Mouse (Mus musculus) retina, postnatal 7 days (tissue): Measurements from ENCODE around the gene Chrna3.

Experiments
- DNase-seq: peaks from one replicate; pipeline ENCODE4 v3.0.0-alpha.2; 2012; ENCODE audit warnings: low read depth, low spot score

The Chrna3 gene

DNA sequence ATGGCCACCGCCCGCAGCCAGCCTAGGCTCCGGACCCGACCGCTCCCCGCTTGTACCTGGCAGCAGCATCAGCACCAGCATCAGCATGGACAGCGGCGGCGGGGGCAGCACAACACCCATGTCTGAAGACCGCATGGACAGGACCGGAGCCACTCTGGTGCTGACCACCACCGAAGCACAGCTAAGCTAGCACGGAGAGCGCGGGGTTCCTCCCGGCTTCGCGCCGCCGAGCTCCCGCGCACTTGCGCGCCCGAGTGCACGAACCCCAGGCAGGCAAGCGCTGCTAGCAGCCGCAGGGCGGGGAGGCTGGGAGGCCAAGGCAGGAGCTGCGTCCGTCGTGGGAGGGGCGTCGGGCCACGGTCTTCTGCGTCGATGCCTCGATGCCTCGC is at the start of gene Chrna3:
Chrna3 (minus strand) TSS at position 288 of the 389 bp plus-strand sequence.
- no peak for DNase-seq

DNA sequence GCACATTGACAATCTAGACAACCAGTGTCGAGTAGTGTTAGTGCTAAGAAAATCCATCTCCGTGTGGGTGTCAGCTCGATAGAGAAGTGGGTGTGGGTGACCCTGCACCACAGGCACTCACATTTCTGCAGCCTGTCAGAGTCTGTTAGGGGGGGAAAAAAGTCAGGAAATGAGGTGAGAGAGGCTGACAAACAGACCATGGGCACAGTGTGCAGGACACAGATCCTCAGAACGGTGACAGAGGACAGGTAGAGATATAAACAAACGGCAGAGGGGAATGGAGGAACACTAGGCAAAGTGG is 41.6 kb upstream of the Chrna3 start:
- no peak for DNase-seq

DNA sequence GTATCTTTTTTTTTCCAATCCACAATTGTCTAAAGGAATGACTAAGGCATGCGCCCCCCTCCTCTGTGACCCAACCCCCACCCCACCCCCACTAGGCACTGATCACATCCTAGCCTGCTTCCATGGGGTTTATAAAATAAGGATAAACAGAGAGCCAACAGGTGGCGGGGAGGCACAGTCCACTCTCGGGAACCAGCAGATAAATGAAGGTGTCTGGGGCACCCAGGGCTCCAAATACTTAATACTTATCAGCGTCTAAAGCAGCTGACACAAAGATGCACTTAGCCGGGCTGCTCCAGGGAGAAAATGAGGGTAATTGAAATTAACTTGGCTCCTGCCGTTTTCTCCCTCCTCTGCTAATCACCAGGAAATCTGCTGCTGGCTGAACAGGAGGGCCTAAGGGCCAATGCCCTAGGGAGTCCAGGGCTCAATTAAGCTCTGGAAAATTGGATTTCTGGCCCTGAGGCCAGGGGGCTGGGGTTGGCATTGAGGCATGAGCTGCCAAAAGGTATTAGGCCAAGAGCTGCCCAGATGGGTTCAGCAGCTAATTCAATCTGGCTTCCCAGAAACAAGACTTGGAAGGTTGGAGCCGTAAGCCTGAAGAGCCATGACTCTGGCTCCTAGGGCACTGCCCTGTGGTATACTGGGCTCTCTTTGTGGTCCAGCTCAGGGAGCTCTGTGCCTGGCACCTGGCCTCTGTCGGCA is 41.0 kb upstream of the Chrna3 start:
- peak; percentile 84 for DNase-seq

DNA sequence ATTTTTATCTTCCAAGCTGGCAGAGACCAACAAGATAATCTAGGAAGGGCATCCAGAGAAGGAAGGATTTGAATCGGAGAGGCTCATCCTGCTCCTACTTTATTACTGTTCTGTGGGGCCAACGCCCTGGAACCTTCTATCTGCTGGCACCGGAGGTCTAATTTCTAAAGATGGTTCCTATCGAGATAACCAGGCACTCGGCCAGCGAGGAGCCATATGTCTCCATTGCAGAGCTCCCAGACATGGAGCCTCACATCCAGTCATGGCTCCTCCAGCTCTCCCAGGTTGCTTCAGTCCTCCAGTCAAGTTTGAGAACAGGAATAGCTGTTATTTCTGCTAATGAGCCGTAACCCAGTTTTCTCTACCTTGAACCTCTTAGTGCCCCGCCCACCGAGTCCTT is 38.9 kb upstream of the Chrna3 start:
- no peak for DNase-seq

DNA sequence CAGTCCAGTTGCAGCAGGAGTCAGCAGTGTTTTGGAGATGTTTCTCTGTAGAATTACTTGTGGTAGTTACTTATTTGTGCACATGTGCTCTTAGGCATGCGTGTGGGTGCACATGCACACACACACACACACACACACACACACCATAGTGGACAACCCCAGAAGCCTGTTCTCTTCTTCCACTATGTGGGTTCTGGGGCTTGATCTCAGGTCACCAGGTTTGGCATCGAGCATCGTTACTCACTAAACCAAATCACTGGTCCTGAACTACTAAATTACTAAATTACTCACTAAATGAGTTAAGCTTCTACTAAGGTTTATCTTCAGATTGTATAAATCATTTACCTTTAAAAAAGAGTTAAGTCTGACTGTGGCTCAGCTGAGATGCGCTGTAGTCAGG is 31.7 kb upstream of the Chrna3 start:
- DNase-seq, result no peak

DNA sequence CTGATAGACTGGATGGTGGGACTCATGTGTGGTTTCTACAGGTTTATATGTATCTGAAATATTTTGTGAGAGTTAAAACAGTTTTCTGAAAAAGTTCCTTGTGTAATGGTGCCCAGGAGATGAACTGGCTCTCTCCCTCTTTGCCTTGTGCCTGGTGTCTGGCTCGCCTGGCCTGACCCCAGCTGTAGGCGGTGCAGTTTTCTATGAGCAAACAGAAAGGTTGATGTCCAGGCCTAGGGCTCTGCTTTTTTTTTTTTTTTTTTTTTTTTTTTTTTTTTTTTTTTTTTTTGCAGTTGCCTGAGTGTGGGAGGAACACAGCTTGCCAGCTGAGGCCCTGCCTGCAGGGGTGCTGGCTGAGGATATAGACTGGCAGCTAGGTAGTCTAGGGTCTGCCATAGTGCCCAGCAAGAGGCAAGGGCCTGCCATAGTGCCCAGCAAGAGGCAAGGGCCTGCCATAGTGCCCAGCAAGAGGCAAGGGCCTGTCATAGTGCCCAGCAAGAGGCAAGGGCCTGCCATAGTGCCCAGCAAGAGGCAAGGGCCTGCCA is 29.1 kb upstream of the Chrna3 start:
- no peak for DNase-seq

DNA sequence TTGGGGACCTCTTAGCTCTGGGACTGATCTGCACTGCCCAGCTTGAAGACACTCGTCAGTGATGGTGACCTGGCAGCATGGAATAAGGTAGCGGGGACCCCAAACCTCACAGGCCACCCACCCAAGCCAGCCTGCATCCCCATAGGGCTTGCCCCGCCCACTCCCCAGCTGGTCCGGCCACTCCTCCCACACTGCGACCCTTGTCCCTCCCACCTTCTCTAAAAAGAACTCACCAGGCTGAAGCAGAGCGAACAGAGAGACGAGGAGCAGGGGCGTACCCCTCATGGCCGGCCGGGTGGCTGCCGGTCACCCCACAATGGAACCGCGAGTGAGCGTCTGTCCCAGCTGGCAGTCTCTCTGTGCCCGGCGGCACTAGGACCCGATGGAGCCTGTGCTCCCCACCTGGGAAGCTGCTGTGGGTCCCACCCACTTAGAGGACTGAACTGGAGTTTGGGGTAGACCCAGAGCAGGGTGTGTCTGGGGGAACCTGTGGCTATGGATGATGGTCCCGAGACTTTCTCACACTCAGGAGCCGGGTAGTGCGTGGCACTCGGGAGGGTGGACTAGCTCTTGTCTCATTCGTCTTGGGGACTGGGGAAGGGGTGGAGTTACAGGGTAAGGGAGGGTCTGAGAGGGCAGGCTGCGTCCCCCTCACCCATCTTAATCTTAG is 22.0 kb upstream of the Chrna3 start, which contains the start of gene Chrnb4:
Chrnb4 (minus strand) TSS at position 569 of the 670 bp plus-strand sequence.
- DNase-seq, result no peak

DNA sequence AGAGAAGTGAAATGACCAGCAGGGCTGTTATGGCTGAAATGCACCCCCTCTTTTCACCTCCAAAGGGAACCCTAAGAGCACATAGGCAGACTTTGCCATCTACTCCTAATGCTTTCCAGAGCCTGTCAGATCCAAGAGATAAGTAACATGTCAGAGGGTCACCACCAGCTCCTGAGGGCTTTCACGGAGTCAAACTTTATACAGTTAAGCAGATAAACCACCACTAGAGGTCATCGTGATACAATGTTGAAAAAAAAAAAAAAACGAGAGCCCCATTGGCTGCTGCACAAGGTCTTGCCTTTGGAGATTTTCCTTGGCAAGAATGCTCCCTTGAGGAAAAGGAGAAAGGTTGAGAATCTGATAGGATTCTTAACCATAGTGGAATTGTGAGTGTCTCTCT is 20.4 kb upstream of the Chrna3 start:
- DNase-seq, result no peak

DNA sequence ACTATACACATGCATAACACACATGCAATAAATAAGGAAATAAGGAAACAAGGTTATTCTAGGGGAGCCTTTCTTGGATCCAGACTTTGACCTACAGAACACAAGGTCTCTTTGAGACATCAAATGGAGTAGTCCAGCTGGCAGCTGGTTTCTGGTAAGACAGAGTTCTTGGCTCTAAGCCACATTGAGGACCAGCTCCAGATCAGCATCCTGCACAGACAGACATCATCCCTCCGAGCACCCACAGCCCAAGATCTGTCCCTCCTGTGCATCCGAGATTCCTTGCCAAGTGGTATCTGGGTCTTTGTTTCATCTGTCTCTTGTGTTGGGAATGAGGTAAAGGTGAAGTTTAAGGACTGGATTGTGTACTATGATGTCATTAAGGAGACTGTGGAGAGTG is 18.6 kb upstream of the Chrna3 start:
- DNase-seq, result no peak

DNA sequence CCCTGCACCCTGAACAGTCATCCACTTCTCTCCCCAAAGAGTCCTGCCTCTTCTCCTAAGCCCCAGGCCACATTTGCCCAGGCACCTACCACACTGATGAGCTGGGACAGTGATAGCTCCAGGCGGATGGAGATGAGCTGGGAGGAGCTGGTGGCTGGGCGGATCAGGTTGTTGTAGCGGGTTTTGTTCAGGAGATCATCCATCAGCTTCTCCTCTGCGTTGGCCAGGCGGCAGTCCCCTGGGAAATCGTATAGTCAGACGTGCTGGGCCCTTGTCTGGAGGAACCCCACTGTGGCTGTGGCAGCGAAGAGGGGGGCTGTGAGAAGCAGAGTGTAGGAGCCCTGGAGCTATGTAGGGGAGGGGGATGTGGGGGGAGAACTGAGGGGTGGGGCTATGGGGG is 17.3 kb upstream of the Chrna3 start:
- no peak for DNase-seq

DNA sequence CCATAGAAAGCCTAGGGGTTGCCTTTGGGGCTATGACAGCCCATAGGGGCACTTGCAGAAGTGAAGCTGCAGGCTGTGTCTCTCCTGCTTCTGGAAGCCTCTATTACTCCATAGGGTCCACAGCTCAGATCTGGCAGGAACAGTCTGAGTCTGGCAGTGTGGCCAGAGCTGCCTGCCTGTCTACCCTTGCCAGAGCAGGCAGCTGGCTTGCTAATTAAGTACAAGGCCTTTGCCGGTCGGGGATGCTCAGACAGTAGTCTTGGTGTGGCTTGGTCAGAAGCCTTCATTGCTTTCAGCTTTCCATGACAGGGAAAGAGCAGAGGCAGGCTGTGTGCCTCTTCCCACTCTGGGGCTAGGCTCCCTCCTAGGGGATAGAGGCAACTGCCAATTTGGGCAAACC is 15.0 kb upstream of the Chrna3 start:
- DNase-seq, result no peak

DNA sequence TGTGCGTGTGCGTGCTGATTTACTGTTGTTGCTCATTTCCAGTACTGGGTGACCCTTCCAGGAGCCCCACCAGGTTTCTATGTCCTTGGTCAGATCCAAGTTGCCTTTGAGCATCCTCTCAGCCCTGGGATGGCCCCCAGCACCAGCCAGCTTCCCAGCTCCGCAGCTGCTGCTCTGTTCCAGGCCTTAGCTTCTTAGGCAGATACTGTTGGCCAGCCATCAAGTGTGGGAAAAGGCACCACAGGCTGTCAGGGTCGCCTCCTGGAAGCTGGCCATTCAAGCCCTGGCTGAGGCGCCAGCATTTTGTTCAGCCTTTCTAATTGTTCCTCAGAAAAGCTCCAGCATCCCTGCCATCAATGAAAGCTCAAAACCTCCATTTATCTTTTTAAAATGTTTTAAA is 13.6 kb upstream of the Chrna3 start:
- no peak for DNase-seq

DNA sequence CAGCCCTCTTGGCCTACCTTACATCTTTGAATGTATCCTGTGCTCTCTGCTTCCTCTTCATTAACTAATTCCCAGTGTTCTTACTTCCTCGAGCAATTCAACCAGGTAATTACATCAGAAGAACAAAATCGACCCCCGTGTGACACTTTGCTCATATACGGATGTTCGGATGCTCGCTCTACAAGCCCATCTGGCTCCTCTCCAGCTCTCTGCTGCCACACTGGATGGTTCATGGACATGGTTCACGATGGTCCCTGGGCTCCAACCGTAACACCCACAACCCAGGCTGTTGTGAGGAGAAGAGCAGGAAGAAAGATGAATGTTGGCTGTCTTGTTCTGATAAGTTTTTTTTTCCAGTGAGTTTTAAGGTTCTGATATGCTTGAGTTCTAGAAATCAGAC is 12.6 kb upstream of the Chrna3 start:
- no peak for DNase-seq

DNA sequence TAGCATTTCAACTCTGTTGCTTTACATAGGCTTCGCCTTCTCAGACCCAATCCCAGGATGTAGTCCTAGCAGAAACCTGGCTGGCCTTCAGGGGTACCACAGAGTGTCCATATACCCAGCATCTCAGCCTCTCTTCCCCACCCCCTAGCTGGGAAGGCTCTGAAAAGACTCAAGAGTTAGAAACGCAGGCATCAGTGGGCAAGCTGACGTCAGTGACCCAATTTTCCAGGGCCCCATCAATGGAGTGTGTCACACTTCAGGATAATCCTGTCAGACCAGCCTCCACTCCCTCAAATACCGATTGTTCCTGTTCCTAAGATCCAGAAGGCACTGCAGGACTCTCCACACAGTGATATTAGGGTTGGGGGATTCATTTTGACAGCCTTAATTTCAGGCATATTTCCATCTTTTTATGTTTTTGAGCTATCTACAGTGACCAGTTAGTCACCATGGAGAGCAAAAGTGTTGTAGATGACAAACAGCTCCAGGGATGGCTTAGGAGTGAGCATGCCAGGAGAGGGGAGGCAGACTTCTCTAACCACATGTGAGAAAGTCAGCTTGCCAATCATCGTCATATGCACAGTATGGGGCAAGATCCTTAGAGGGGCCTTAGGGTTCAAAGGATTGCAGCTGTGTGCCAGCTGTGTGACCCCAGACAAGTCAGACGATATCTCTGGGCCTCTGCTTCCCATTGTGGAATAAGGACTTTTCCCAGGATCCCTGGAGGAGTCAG is 5.2 kb upstream of the Chrna3 start:
- DNase-seq, result no peak

DNA sequence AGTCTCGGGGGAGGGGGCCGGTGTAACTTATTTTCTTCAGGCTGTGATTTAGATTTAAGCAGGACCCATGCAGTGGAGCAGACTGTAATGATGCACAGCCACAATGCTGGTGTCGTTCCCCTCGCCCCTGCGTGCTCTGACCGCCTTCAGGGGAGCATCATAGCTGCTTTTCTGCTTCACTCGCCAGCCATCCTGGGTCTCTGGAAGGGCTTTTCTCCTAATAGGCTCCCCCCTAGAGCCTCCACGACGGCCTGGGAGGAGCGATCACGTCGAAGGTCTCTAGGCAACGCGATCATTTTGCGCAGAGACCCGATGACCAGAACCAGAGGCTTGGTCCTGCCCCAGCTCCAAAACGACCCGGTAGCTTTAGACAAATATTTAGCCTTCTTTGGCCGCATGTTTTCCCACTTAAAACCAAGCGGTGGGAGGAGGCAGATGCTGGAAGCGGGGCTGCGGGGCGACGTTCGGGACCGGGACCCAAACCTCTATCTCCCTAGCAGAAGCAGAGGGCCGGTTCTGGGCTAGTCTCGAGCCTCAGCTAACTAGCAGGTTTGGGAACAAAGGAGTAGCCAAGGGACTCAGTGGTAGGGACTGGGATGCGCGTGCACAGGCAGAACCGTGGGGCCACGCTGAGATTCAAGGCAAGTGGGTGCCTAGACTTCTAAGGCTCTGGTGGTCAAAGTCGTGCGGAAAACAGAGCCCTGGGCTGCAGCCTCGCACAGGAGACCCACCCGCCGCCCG is 658 bp downstream of the Chrna3 start:
- DNase-seq, result no peak

DNA sequence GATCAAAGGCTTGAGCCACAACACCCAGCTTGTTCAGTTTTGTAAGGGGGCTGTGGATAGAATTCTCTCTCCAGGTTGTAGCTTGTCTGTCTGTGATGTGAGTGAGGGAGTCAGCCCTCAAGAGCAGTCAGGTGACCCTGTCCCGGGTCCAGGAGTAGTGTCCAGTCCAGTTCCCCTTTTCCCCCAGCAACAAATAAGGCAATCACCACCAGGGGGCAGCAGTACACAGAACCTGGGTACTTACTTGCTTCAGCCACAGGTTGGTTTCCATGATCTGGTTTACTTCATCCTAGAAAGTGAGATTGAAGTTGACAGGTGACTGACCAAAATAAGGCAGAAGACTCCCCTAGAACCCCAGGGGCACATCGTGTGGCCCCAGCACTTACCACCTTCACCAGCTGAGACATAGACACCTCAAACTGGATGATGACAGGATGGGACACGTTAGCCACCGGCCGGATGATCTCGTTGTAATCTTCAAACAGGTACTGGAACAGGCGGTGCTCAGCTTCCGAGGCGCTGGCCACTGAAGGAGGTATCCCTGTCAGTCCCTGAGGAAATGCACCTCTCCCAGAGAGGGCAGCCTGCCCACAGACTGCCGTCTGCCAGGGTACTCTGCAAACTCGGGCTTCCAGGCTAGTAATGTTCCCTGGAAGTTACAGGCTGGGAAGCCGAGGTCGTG is 2.3 kb downstream of the Chrna3 start:
- DNase-seq, result peak; percentile 84

DNA sequence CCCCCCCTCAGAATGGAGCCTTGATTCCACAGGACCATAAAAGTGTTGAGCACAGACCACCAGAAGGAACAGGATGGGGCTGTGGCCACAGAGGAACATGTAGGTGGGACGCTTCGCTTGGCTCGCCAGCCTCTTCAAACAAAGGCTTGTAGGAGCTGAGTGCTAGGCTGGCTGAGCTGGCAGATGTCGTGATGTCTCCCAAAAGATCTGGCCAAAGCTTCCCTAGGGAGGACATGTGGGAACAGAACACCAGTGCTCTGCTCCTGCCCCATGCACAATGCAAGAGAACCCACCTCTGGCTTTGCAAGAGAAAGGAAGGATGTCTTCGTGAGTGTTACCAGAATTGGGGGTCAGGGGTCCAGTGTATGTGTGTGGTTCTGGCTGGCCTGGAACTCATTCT is 3.0 kb downstream of the Chrna3 start:
- DNase-seq, result no peak

DNA sequence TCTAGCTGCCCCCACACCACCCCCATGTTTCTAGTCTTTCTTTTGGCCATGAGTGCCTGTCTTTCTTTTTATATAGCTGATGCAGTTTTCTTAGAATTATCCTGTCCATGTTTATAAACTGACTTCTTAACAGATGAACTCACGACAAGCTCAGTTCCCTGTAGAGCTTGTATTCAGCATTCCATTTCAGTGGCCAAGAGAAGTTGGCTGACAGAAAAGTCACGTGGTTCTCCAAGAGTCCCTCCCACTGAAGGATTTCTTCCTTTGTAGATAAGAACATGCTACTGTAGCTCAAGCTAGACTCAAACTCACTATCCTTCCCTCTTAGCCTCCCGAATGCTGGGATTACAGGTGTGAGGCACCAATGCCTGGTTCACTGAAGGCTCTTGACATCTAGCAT is 9.4 kb downstream of the Chrna3 start:
- no peak for DNase-seq

DNA sequence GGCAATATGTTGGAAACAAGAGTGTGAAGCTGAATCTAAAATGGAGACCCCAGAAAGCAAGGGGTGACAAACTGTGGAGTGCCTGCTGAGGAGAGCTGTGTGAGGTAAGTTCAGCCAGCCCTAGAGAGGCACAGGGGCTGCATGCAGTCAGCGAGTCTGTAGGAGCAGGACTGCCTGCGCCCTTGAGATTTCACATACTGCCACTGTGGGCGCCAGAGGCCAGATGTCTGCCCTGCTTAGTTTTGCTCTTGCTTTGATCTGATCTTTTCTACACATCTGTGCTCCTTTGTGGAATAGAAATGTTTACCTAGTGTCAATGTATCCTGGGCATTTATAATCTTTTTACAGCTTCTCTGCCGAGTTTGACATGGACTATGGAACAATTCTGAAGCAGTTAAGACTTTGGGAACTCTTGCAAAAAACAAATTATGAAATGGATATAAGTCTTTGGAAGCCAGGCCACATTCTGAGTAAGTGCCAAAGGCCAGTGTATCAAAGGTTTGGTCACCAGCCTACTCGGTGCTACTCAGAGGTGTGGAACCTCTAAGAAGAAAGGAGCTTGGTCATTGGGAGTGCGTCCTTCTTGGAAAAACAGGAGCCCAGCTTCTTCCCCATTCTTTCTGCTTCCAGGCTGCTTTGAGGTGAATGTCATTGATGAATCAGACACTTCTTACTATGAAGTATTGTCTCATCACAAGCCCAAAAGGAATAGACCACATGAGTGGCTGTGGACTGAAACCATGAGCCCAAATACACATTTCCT is 15.6 kb downstream of the Chrna3 start:
- no peak for DNase-seq

DNA sequence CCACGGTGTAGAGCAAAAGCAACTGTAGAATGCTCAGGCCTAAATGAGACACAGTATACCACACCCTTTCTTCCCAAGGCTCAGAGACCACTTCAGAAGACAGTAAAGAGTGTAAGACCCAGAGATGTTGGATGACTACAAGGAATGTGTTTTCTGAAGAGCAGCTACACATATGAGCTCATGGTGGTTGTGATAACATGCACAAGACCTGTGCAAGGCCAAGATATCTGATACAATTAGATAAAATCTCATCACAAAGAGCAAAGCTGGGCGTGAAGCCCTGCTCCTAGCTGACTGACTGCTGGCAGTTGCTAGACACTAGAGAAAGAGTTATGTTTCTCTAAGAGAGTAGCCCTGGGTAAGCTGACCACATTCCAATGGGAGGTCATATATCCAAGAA is 16.7 kb downstream of the Chrna3 start:
- DNase-seq, result no peak

DNA sequence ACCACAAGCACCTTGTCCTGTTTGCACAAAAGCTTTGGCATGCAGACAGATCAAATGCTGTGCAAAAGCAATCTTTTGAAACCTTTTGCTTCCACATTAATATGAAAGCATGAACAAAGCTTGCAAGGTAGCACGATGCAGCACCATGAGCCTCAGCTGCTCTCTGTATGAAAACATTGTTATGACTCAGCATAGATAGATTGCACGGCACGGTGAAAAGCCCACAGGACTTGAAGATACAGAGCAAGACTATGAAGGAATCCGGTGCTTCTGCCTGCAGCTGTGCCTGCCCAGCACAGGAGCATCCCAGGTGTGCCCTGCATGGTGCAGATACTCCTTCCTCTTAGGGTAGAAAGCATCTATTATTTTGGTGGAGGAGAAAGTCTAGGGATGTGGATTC is 22.8 kb downstream of the Chrna3 start:
- DNase-seq, result no peak
